Comparison of ENCODE assay signal across 8 mouse cellular contexts in the genomic region with DNA sequence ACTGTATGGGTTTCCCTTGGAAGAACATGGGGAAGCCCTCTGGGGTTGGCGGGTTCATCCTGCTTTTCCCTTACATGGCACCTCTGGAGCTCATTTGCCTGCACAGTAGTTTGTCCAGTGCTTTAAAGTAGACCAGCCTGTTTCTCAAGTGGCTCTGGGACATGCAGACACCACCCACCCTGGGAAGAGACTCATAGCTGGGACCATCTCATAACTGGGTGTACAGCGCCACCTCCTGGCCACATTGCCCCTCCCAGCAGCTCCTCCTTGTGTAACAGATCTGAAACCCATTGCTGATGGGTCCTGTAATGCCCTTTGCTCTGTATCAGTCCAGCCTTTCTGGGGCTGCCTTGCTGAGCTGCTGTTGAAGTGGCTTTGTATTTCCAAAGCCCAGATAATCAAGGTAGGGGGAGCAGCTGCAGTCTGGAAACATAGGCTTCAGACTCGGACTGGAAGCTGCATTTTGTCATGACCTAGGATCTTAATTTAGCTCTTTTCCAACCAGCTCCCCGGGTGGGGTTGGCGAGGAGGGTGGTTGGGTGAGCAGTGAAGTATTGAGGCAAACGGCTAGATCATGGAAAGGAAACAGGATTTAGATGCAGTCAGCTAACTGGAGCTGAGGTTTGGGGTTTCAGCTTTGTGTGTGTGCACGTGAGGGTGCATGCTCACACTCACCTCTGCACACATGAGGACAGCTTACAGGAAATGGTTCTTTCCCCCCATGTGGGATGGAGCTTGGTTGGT. TPM values are rescaled to one million over a fixed set of nuclear protein-coding genes. Genes with fewer than 3 reads are reported as not detected.
A peak's percentile ranks its signal among the peaks of the same experiment; 100 is the strongest.
DNase-seq lines count a peak whose midpoint lies in the region; ATAC-seq and TF ChIP-seq lines count a peak whose summit lies in the region.

No protein-coding gene starts in this region.

- WGBS in hindbrain, postnatal 0 days: 60% methylated on average over 7 of the region's 7 CpGs

- peak; percentile 71 for ATAC-seq in common myeloid progenitor, adult 5-6 weeks (replicated peaks; ENCODE audit: low read depth, poor library complexity, severe bottlenecking)
- peak; percentile 76 for ATAC-seq in hindbrain, postnatal 0 days
- ATAC-seq in megakaryocyte, adult 5-6 weeks (ENCODE audit: poor library complexity, severe bottlenecking): peak; percentile 82

- H3K4me1 ChIP-seq in hindbrain, postnatal 0 days (ENCODE audit: insufficient read depth, low read length): peaks cover 16% of the 10 kb centered on the region

- H3K9ac ChIP-seq in hindbrain, postnatal 0 days (replicated peaks; ENCODE audit: low read length): no peak overlapping the region

- H3K9me3 ChIP-seq in hindbrain, postnatal 0 days (ENCODE audit: low read length): no peaks in the 10 kb centered on the region

- no peak overlapping the region for H3K4me3 ChIP-seq in hindbrain, postnatal 0 days (ENCODE audit: low read length)

- peak; percentile 97 for TF ChIP-seq CTCF in hindbrain, postnatal 0 days (IDR thresholded peaks at IDR 0.05; ENCODE audit: low read depth)

- DNase-seq in WW6 (ENCODE audit: low read depth, low spot score): peak; percentile 62
- peak; percentile 83 to 86 for DNase-seq in gastrocnemius, adult 8-10 months (ENCODE audit: low spot score in 2 of 2)
- DNase-seq in hindbrain, postnatal 0 days (ENCODE audit: low spot score): peak; percentile 90
- peak; percentile 81 to 91 for DNase-seq in left cerebral cortex, adult 18-20 months (ENCODE audit: low spot score in 2 of 2)
- DNase-seq in right cerebral cortex, adult 18-20 months: peak; percentile 81
- DNase-seq in urinary bladder, postnatal 10 days (ENCODE audit: low spot score): peak; percentile 61

- peaks cover 29% of the 10 kb centered on the region; the same call in 1 of the 2 replicates for H3K36me3 ChIP-seq in hindbrain, postnatal 0 days (ENCODE audit: insufficient read depth, low read length)

- H3K4me2 ChIP-seq in hindbrain, postnatal 0 days (ENCODE audit: low read depth, low read length): no peak overlapping the region

- no peaks in the 10 kb centered on the region for H3K27me3 ChIP-seq in hindbrain, postnatal 0 days (ENCODE audit: insufficient read depth, low read length)

- H3K27ac ChIP-seq in hindbrain, postnatal 0 days: no peak overlapping the region

RNA-seq across cellular contexts. Expression of gene Avil, which starts 10.0 kb away (rescaled TPM):
- not detected in 2 replicates for total RNA-seq in common myeloid progenitor, adult 5-6 weeks (2017)
- total RNA-seq in gastrocnemius, adult 8-10 months (2022): 1 to 10 TPM; 2.3 to 5.7 (median 3.6) TPM
- 0.52 and 1.3 TPM in 2 replicates for total RNA-seq in hindbrain, postnatal 0 days (2014; rRNA removed)
- polyA plus RNA-seq in hindbrain, postnatal 0 days (2015; fragmentation: Nextera tagmentation; extraction: Ambion mirVana): 0.98 and 1.4 TPM in 2 replicates
- total RNA-seq in left cerebral cortex, adult 18-20 months (2021): under 1 TPM; 0.23 to 0.49 TPM
- total RNA-seq in megakaryocyte, adult 5-6 weeks (2015): 0.07 TPM in 1 of 2 replicates, not detected in the other
- total RNA-seq in megakaryocyte, adult 5-6 weeks (2017): 0.04 and 0.16 TPM in 2 replicates

RNA-seq across cellular contexts. Expression of gene Ctdsp2, which starts 12.0 kb away (rescaled TPM):
- total RNA-seq in common myeloid progenitor, adult 5-6 weeks (2017): 33.9 and 42.8 TPM in 2 replicates
- total RNA-seq in gastrocnemius, adult 8-10 months (2022): 100 to 1,000 TPM; 103 to 118 (median 106) TPM
- 64.5 and 64.7 TPM in 2 replicates for total RNA-seq in hindbrain, postnatal 0 days (2014; rRNA removed)
- polyA plus RNA-seq in hindbrain, postnatal 0 days (2015; fragmentation: Nextera tagmentation; extraction: Ambion mirVana): 15.0 and 16.7 TPM in 2 replicates
- total RNA-seq in left cerebral cortex, adult 18-20 months (2021): 10 to 100 TPM; 81.2 to 83.8 TPM
- total RNA-seq in megakaryocyte, adult 5-6 weeks (2015): 73.2 and 75.2 TPM in 2 replicates
- 38.0 and 41.9 TPM in 2 replicates for total RNA-seq in megakaryocyte, adult 5-6 weeks (2017)

RNA-seq across cellular contexts. Expression of gene Tsfm, which starts 40.2 kb away (rescaled TPM):
- 40.2 and 42.3 TPM in 2 replicates for total RNA-seq in common myeloid progenitor, adult 5-6 weeks (2017)
- 10 to 100 TPM; 19.5 to 24.0 (median 21.7) TPM for total RNA-seq in gastrocnemius, adult 8-10 months (2022)
- total RNA-seq in hindbrain, postnatal 0 days (2014; rRNA removed): 31.4 and 49.0 TPM in 2 replicates
- 62.4 and 62.7 TPM in 2 replicates for polyA plus RNA-seq in hindbrain, postnatal 0 days (2015; fragmentation: Nextera tagmentation; extraction: Ambion mirVana)
- total RNA-seq in left cerebral cortex, adult 18-20 months (2021): 10 to 100 TPM; 26.6 to 30.1 TPM
- 17.4 and 25.7 TPM in 2 replicates for total RNA-seq in megakaryocyte, adult 5-6 weeks (2015)
- total RNA-seq in megakaryocyte, adult 5-6 weeks (2017): 17.1 and 21.0 TPM in 2 replicates

RNA-seq across cellular contexts. Expression of gene Mettl1, which starts 50.7 kb away (rescaled TPM):
- total RNA-seq in common myeloid progenitor, adult 5-6 weeks (2017): 27.4 and 28.0 TPM in 2 replicates
- 10 to 100 TPM in 1 of 4 experiments, 1 to 10 TPM in 3; 8.6 to 12.4 (median 9.6) TPM for total RNA-seq in gastrocnemius, adult 8-10 months (2022)
- 9.3 and 10.0 TPM in 2 replicates for total RNA-seq in hindbrain, postnatal 0 days (2014; rRNA removed)
- polyA plus RNA-seq in hindbrain, postnatal 0 days (2015; fragmentation: Nextera tagmentation; extraction: Ambion mirVana): 23.8 and 23.9 TPM in 2 replicates
- 1 to 10 TPM; 9.4 to 10.0 TPM for total RNA-seq in left cerebral cortex, adult 18-20 months (2021)
- total RNA-seq in megakaryocyte, adult 5-6 weeks (2015): 4.2 and 5.4 TPM in 2 replicates
- 3.5 and 8.9 TPM in 2 replicates for total RNA-seq in megakaryocyte, adult 5-6 weeks (2017)

RNA-seq across cellular contexts. Expression of gene Eef1akmt3, which starts 50.8 kb away (rescaled TPM):
- total RNA-seq in common myeloid progenitor, adult 5-6 weeks (2017): not detected in 2 replicates
- not detected for total RNA-seq in gastrocnemius, adult 8-10 months (2022)
- total RNA-seq in hindbrain, postnatal 0 days (2014; rRNA removed): 0.31 TPM in 1 of 2 replicates, not detected in the other
- polyA plus RNA-seq in hindbrain, postnatal 0 days (2015; fragmentation: Nextera tagmentation; extraction: Ambion mirVana): 0.19 TPM in 2 replicates
- total RNA-seq in left cerebral cortex, adult 18-20 months (2021): under 1 TPM; 0.16 to 0.19 TPM
- total RNA-seq in megakaryocyte, adult 5-6 weeks (2015): not detected in 2 replicates
- 0.08 TPM in 1 of 2 replicates, not detected in the other for total RNA-seq in megakaryocyte, adult 5-6 weeks (2017)
